Mouse (Mus musculus) myocyte (in vitro differentiated cells): ENCODE data around the gene Edil3.

Experiments used
- E2F4 ChIP-seq: IDR thresholded peaks from one replicate; pipeline ENCODE4 v1.6.1; 2011; ENCODE audit warnings: mild to moderate bottlenecking, control low read depth, moderate library complexity; ENCODE audit not compliant: insufficient read depth
- MAX ChIP-seq: IDR thresholded peaks from one replicate; pipeline ENCODE4 v1.6.1; 2011; ENCODE audit warnings: low read depth, mild to moderate bottlenecking, control low read depth
- MYOD1 ChIP-seq, 3 experiments: IDR thresholded peaks; one replicate each; pipeline ENCODE4 v1.6.1; 2011; ENCODE audit warnings: control low read depth in 2 of 3, low read depth in 2 of 3, mild to moderate bottlenecking in 2 of 3, moderate library complexity in 1 of 3; ENCODE audit not compliant: insufficient read length in 2 of 3, control insufficient read depth in 1 of 3
- MYOG ChIP-seq, 3 experiments: IDR thresholded peaks; one replicate each; pipeline ENCODE4 v1.6.1; 2011; ENCODE audit warnings: control low read depth in 2 of 3, low read depth in 2 of 3, mild to moderate bottlenecking in 2 of 3; ENCODE audit not compliant: insufficient read length in 2 of 3, control insufficient read depth in 1 of 3, insufficient read depth in 1 of 3
- POLR2A ChIP-seq: IDR thresholded peaks from one replicate; pipeline ENCODE4 v1.6.1; 2011; ENCODE audit warnings: low read depth, mild to moderate bottlenecking, control low read depth, moderate library complexity; ENCODE audit not compliant: insufficient read length
- POLR2AphosphoS2 ChIP-seq: IDR thresholded peaks from one replicate; pipeline ENCODE4 v1.6.1; 2011; ENCODE audit warnings: low read depth, control low read depth; ENCODE audit not compliant: insufficient read length
- REST ChIP-seq: IDR thresholded peaks from one replicate; pipeline ENCODE4 v1.6.1; 2011; ENCODE audit warnings: mild to moderate bottlenecking, control low read depth, moderate library complexity; ENCODE audit not compliant: insufficient read depth, insufficient read length
- SRF ChIP-seq: IDR thresholded peaks from one replicate; pipeline ENCODE4 v1.6.1; 2011; ENCODE audit warnings: low read depth; ENCODE audit not compliant: control insufficient read depth, insufficient read length
- TCF12 ChIP-seq: IDR thresholded peaks from one replicate; pipeline ENCODE4 v1.6.1; 2011; ENCODE audit warnings: mild to moderate bottlenecking, control low read depth; ENCODE audit not compliant: poor library complexity, insufficient read depth, severe bottlenecking
- USF1 ChIP-seq: IDR thresholded peaks from one replicate; pipeline ENCODE4 v1.6.1; 2011; ENCODE audit warnings: low read depth, mild to moderate bottlenecking, control low read depth, moderate library complexity

DNA sequence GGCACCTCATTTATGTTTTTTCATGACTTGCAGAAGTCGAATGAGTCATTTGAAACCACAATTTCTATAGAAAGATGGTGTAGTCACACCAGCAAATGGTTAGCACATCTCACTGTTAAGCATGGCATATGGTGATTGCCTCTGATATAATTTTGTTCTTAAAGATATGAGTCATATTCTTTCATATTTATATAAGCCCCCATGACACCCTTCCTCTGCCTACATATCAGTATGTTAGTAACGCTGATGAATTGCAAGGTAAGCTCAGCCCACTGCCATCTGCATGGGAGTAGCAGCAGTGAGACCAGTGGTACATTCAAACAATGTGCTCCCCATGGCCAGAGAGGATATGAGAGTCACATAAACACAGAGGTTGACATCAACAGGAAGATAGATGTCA lies 503.0 kb downstream of the Edil3 start:
- TF ChIP-seq MYOD1 (IDR thresholded peaks at IDR 0.05; ENCODE audit: control insufficient read depth in 1 of 3, insufficient read length in 2 of 3, low read depth in 2 of 3): no peak
- no peak for TF ChIP-seq SRF
- no peak for TF ChIP-seq POLR2AphosphoS2
- TF ChIP-seq POLR2A: no peak
- no peak for TF ChIP-seq TCF12
- TF ChIP-seq MAX: no peak
- TF ChIP-seq USF1: no peak
- TF ChIP-seq MYOG (IDR thresholded peaks at IDR 0.05; ENCODE audit: control insufficient read depth in 1 of 3, insufficient read depth in 1 of 3, insufficient read length in 2 of 3, low read depth in 2 of 3): no peak
- TF ChIP-seq REST: no peak
- no peak for TF ChIP-seq E2F4
